Mouse (Mus musculus) layer of hippocampus, adult 18-20 months (tissue): Measurements from ENCODE around the gene Gm20509. TPM values are rescaled to one million over a fixed set of nuclear protein-coding genes. Genes with fewer than 3 reads are reported as not detected.
"Not testable (repeated sequence)": the region's sequence is repeated elsewhere in the genome, so short reads cannot be mapped to it uniquely, and the experiment has no call there.

Experiments
- DNase-seq, 2 experiments: peaks; one replicate each; pipeline ENCODE4 v3.0.0; 2022; ENCODE audit warnings: low spot score in 2 of 2
- total RNA-seq, 2 experiments: library from RNA; stranded (reverse); gene quantifications; 2 replicates each; pipeline ENCODE4 v1.2.3; 2021

Gm20509 gene
- total RNA-seq, 2 experiments from 2014 or later, result 1.0 to 1.1 TPM

DNA sequence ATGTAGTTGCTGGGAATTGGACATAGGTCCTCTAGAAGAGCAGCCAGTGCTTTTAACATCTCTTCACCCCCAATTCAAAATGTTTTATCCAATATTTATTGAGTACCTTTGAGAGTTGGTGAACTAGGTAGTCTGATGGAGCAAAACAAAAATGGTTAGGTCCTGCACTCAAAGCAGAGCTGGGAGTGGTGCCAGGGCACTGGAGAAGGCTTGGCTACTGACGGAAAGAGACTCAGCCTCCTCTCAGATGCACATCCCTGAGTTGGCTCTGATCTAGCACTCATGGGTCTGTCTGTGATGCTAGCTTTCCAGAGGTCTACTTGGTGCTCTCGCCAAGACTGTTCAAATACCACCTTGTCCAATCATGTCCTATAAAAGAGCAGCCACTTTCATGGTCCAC, 4.4 kb upstream of the Gm20509 start:
- no peak for DNase-seq

DNA sequence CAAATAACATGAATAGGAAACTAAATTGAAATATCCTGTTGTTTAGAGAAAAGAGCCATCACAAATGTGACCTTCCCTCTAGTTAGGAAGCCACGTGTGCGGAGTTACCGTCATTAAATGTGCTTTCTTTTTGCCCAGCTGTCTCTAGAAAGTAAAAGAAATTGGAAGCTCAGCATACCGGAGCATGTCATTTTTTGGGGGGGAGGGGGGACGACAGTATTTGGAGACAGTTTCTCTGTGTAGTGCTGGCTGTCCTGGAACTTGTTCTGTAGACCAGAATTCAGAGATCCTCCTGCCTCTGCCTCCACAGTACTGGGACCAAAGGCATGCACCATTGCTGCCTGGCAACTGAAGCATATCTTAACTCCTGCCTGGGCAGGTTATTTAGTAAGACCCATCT, 734 bp upstream of the Gm20509 start, which contains the start of gene Khdc3:
TSS of gene Khdc3 (plus strand) at position 301 of the 400 bp plus-strand sequence.
- no peak for DNase-seq

DNA sequence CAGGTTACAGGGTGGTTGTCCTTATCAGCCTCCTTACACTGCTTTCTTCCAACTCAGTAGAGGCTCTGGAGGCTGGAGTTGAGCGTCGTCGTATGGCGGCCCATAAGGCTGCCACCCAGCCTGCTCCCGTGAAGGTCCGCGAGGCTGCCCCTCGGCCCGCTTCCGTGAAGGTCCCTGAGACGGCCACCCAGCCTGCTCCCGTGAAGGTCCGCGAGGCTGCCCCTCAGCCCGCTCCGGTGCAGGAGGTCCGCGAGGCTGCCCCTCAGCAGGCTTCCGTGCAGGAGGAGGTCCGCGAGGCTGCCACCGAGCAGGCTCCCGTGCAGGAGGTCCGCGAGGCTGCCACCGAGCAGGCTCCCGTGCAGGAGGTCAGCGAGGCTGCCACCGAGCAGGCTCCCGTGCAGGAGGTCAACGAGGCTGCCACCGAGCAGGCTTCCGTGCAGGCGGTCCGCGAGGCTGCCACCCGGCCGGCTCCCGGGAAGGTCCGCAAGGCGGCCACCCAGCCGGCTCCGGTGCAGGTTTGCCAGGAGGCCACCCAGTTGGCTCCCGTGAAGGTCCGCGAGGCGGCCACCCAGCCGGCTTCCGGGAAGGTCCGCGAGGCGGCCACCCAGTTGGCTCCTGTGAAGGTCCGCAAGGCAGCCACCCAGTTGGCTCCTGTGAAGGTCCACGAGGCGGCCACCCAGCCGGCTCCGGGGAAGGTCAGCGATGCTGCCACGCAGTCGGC, 1.0 kb downstream of the Gm20509 start:
- DNase-seq, result no peak

DNA sequence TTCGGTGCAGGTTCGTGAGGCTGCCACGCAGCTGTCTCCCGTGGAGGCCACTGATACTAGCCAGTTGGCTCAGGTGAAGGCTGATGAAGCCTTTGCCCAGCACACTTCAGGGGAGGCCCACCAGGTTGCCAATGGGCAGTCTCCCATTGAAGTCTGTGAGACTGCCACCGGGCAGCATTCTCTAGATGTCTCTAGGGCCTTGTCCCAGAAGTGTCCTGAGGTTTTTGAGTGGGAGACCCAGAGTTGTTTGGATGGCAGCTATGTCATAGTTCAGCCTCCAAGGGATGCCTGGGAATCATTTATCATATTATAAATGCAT, 1.6 kb downstream of the Gm20509 start:
- DNase-seq, result no peak

DNA sequence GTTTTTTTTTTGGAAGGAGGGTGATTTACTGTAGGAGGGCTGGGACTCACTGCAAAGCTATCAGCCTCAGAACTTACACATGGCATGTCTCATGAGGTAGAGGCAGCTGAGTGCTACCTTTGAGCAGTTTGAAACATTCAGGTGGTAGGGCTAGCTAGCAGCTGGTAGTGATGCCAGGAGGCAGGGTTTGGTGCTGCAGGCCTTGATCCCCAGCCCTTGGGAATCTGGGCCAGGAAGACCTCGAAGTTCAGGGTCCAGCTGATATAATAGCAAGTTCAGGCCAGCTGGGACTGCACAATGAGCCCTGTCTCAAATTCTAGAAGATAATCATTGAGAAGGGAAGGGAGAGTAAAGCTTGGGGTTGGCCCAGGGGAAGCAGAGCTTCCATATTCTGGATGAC, 2.9 kb downstream of the Gm20509 start:
- DNase-seq, result no peak

DNA sequence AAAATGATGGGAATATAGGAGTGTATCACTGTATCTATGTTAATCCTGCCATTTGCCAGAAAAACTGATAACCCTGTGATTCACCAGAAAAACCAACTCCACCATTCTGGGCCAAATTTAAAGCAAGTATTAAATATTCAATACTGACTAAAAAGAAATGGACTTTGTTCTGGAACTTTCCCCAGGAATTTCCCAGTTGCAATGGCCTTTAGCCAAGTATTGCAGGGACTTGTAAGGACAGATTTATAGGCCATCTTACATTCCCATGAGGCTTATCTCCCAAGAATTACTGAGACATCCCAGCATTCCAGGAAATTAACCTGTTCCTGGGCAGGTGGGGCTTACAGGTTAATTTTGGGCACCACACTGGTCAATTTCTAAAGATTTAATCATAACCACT, 3.5 kb downstream of the Gm20509 start:
- no peak for DNase-seq

DNA sequence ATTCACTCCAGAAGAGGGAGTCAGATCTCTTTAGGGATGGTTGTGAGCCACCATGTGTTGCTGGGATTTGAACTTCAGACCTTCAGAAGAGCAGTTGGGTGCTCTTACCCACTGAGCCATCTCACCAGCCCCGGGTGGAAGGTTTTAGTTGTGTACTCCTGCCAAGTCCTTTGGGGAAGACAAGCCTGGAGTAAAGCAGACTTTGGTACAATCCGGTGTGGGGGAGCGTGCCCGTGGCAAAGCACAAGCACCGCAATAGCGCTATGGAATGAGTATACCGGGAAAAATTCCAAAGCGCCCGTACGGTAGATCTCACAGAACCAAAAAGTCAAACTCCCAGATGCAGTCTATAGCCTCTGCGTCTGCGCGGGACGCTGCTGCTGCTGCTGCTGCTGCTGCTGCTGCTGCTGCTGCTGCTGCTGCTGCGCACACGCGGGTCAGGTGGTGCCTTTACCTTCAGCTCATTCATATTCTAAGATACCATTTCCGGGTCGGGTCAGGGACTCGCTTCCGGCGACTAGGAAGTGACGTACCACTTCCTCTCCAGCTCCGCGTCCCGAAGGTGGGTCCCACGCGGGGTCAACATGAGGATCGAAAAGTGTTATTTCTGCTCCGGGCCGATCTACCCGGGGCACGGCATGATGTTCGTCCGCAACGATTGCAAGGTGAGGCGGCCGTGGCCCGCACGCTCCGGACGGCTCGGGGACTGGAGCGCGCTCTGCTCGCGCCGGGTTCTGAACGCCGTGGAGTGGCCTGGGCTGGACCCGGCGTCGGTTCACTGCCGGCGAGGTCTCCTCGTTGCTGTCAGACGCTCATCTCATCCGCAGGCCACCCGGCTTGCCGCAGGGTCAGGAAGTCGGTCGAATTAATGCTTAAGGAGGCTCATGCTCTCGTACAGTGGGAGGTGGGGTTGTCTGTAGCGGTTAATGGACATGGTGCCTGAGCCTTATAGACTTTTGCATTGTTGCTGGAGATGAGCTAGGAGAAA, 10.9 kb downstream of the Gm20509 start, which contains the start of gene Rsl24d1:
TSS of gene Rsl24d1 (plus strand) at position 508 of the 988 bp plus-strand sequence.
- DNase-seq, result peak; percentile 89 to 96

DNA sequence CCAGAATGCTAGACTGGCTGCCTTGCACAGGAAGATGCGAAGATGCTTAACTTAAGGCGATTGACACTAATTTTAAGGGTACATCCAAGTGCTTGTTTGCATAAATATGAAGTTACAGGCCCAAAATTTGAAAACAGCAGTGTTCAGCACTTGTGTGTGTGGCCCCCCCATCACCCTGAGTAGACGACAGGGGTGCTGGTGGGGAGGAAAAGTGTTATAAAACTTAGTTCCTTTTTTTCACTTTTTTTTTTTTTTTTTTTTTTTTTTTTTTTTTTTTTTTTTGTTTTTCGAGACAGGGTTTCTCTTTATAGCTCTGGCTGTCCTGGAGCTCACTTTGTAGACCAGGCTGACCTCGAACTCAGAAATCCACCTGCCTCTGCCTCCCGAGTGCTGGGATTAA, 14.4 kb downstream of the Gm20509 start:
- not testable (repeated sequence) for DNase-seq

DNA sequence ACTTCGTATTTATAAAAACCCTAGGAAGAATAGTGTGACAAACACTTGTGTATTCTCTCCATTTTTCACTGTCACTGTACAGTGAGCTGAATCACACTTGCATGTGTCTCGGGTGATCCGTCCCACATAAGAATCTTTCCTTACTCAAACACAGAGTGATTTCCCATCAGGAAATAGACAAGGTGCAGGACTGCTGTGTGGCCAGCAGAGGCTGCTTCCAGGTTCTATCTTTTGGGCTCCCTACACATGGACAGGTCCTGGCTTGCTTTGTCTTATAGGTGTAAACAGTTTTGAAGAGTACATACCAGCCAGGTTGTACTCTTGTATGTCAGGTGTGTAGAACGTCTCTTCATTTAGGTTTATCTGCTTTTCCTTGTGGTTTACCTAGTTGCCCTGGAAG, 15.7 kb downstream of the Gm20509 start:
- DNase-seq, result no peak

DNA sequence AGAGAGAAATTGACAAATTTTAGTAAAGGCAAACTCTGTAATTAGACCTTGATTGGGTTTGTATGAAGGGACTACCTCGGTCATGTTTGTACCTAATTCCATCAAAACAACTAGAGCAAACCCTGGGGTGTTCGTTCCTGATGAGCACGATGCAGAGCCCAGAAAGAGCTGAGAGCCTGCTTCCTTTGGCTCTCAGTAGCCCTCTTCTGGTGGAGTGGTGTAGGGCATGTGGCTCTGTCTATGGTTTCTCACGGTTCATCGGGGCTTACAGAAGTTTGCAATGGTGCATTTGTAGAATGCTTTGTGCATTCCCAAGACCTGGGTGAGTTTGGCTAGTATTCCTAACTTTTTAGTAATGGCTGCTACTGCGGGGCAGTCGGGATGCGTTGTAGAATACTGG, 19.5 kb downstream of the Gm20509 start:
- DNase-seq, result peak in 1 of 2 experiments; percentile 58

DNA sequence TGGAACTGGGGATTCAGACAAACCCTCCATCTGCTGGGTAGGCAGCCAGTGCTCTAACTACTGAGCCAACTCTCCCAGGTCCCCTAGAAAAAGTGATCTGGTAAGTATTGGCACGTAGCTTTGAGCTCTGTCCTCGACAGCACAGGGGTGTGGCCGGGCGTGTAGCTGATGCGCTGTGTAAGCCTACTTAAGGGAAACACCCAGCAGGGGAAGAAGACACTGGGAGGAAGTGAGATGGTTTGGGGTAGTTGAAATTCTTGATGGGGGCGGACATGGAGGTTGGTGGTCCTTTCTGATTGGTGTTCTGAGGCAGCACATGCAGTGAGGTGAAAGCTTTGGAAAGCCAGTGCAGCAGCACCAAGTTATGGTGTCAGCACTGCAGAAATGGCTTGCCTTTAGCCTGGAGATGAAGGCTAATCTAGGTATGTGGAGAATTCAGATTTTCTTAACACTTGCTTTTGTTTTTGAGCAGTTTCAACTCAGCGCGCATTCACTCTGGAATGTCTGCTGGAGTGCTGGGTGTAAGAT, 22.8 kb downstream of the Gm20509 start:
- no peak for DNase-seq

DNA sequence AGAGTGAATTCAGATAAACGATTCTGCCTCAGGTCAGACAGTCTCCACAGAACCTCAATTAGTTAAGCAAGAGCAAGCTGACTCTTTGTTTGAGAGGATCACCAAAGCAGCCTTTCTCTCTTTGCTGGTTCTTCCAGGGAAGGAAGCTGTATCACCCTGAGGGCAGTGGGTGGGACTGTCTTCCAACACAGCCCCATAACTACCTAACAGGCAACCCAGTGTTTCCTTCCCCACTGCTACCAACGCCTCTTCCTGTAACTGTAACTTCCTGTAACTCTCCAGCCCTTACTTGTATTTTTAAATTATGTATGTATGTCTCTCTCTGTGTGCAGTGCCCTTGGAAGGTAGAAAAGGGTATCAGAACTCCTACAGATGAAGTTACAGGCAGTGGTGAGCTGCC, 25.2 kb downstream of the Gm20509 start:
- DNase-seq, result no peak

DNA sequence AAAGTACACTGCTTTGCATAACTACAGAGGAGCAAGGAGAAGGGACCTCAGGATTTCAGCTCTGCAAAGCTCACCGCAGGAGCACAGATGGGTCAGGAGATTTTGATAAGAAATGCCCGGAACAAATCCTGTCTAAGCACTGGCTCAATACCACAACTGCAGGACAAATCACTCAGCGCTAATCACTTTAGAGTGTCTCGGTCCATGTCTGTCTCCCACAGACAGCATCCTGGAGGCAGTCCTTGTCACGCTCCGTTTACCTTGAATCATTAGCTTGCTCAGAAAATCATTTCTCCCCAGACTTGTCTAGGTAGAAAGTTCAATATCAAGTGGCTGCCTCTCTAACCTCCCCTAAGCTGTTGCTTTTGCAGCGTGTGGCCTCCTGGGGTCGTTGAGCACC, 27.6 kb downstream of the Gm20509 start:
- DNase-seq, result no peak

DNA sequence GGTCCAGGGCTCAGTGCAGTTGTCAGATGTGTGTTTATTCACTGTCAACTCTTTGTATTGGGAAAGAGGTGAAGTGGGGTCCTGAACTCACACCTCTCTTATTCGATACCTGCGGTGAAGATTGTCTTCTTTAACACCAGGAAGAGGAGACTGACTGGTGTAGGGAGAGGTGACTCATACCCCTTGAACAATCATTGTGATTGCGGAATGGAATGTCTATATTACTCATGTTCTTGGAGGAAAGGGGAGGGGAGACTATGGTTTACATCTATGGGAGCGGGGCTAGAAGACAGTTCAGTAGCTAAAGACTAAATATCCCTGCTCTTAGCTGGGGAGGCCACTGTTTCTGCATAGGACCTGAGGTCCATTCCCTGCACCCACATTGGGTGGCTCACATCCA, 28.3 kb downstream of the Gm20509 start:
- no peak for DNase-seq

DNA sequence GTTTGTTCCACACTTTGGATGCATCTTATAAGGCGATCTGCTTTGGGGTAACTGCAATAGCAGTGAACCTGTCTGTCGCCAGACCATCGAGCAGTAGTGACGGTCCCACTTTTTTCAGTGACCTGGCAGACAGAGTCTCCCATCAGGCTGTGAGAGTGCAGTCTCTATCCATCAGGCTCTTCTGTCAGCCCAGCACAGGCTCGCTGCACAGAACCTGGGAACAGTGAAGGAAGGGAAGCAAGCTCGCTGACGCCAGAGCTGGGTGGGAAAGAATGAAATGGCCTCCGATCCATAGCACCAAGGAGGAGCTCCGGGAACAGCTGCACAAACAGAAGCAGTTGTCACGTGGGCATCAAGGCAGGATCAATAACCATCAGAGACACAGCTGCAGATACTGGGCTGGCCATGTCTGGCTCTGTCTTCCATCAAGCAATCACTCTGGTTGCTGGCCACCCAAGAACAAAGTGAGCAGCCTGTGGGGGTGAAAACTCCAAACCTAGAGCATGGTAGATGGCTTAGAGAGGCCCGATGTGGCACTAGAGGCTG, 35.1 kb downstream of the Gm20509 start:
- no peak for DNase-seq

DNA sequence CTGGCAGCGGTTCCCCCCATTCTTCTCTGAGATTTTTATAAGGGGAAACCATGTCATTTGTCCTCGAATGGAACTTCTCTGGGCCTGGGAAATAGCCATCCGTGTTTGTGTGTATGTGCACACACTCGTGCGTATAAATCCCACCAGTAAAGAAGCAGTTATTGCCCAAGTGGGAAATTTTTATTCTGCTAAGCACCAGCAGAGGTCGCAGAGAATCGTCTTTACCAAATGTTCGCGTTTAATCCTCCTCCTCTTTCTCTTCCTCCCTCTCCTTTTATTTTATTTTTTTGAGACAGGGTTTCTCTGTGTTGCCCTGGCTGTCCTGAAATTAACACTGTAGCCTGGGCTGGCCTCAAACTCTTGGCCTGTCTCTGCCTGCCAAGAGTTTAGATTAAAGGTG, 52.1 kb downstream of the Gm20509 start:
- DNase-seq, result no peak

DNA sequence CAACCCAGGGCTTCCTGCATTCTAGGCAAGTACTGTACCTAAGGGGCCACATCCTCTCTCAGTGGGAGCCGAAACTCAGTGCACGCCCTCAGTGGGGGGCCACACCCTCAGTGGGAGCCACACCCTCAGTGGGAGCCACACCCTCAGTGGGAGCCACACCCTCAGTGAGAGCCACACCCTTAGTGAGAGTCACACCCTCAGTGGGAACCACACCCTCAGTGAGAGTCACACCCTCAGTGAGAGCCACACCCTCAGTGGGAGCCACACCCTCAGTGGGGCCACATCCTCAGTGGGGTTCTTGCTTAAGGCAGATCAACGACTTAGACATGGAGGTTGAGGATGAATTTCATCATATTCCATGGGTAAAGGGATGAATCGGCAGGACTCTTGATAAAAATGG, 55.7 kb downstream of the Gm20509 start:
- no peak for DNase-seq

DNA sequence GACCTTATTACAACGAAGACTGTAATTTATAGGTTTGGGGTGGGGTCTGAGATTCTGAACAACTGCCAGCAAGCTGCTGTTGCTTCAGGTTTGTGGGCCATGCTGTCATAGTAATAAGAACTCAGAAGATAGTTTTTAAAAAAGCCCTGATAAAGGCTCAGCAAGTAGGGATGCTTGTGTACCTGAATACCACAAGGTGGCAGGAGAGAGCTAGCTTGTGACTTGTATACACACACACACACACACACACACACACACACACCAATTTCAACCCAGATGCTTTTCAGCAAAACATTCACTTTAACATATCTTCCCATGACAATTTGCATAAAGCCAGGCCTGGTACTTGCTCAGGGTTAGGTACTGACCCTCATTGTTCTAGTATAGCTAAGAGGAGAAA, 57.0 kb downstream of the Gm20509 start:
- DNase-seq, result peak; percentile 6 to 47

DNA sequence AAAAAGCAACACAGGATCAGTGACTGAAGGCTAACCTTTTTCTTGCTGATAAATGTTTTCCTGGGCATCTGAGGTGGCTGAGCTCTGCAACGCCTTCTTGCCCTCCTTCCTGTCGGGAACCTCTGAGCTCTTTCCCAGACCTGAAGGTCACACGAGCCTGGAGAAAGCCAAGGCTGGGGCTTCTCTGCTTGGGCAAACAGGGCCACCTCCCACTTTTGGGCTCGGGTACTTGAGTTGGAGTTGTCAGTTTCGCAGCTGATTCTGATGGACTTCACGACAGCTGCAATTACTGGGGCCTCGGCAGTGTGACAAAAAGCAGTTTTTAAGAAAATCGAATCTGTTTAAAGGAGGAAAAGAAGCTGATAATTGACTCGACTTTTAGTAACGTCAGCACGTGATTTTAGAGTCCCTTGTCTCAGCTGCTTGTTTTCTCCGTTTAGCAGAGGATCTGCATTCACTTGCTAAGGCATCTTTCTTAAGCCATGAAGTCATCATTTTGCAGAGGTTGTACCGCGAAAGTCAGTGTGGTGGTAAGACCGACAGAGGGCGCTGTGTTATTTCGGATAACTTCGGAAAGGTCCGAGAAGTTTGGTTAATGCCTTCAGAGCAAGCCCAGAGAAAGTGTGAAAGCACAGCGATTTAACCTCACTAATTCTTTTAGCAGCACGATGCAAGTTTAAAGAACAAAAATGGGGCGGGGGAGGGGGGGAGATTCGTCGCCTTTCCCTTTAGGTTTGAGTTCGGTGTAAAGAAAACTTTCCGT, 60.5 kb downstream of the Gm20509 start:
- peak; percentile 75 to 93 for DNase-seq

DNA sequence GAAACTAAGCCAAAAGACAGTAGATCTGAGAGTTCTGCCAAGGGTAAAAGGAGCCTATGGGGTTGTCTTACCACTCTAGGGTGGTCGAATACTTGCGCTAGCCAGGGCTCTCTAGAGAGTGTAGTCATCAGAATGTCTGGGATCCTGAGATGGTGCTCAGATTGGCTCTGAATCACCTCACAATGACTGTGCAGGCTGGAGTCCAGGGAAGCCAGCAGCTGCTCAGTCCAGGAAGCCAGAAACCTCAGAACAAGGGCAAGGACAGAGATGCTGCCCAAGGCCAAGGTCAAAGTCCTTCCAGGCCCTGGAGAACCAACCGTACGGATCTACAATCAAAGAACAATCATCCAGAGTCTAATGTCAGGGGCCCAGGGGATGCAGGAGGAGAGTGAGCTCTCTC, 63.4 kb downstream of the Gm20509 start:
- no peak for DNase-seq
